Mouse (Mus musculus): ENCODE results near the gene Rnasek. TPM values are rescaled to one million over a fixed set of nuclear protein-coding genes. Genes with fewer than 3 reads are reported as not detected.

Rnasek gene
- polyA plus RNA-seq, 1 experiment from 2014 or later: 250 TPM

DNA sequence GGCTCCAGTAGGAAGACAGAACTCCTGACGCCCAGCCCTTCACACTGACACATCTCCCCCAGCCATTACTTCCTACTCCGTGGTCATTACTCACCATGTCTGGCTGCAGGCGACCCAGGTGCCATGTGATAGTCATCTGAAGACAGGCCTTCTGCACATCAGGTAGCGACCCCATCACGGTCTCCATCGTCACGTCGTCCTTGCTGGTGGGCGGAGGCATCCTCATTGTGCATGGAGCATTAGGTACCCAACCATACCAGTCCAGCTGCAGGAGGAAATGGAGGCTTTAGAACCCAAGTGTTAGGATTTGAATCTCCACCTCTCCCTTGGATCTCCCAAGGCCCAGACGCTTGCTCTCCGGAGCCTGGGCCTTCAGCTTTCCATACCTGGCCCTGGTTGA lies 2.9 kb upstream of the Rnasek start:
- no peaks in the 10 kb centered on the region for H3K36me3 ChIP-seq (ENCODE audit: control insufficient read depth, insufficient read depth, low read length)
- H3K4me1 ChIP-seq (replicated peaks; ENCODE audit: control insufficient read depth, insufficient read depth, low read length): peaks cover 9% of the 10 kb centered on the region
- no peaks in the 10 kb centered on the region for H3K9me3 ChIP-seq (ENCODE audit: control insufficient read depth, low read length)
- H3K27me3 ChIP-seq (ENCODE audit: control insufficient read depth, insufficient read depth, low read depth, low read length): no peaks in the 10 kb centered on the region
- no peak overlapping the region for H3K27ac ChIP-seq (ENCODE audit: low read length)
- WGBS: 64% methylated on average over 11 of the region's 11 CpGs
- no peak overlapping the region for H3K4me2 ChIP-seq (ENCODE audit: low read depth, low read length)
- no peak overlapping the region for H3K4me3 ChIP-seq (ENCODE audit: low read length)
- no peak overlapping the region for H3K9ac ChIP-seq (ENCODE audit: low read length)
- no peak for ATAC-seq (ENCODE audit: low read depth)

GRCm38 (mm10) chr11:70238591-70239440 lies 826 bp downstream of the Rnasek start:
- Histone ChIP-seq H3K27ac (ENCODE audit: low read length) (peak overlapping the region; percentile 89), H3K27me3 (ENCODE audit: control insufficient read depth, insufficient read depth, low read depth, low read length) (no peaks in the 10 kb centered on the region), H3K4me2 (ENCODE audit: low read depth, low read length) (peak overlapping the region; percentile 91), H3K9ac (ENCODE audit: low read length) (peak overlapping the region; percentile 98), H3K4me1 (replicated peaks; ENCODE audit: control insufficient read depth, insufficient read depth, low read length) (peaks cover 26% of the 10 kb centered on the region), H3K36me3 (ENCODE audit: control insufficient read depth, insufficient read depth, low read length) (peaks cover 11% of the 10 kb centered on the region), H3K4me3 (ENCODE audit: low read length) (peak overlapping the region; percentile 100), H3K9me3 (ENCODE audit: control insufficient read depth, low read length) (no peaks in the 10 kb centered on the region)
- no peak for ATAC-seq (ENCODE audit: low read depth)
- 8% methylated on average over 23 of the region's 23 CpGs for WGBS

GRCm38 (mm10) chr11:70237457-70238167 lies 2.0 kb downstream of the Rnasek start, which contains the start of gene 0610010K14Rik:
0610010K14Rik (minus strand) TSS chr11:70237914.
- Histone ChIP-seq H3K9ac (ENCODE audit: low read length) (peak within 1 kb of the TSS; percentile 98), H3K4me2 (ENCODE audit: low read depth, low read length) (peak within 1 kb of the TSS; percentile 91), H3K36me3 (ENCODE audit: control insufficient read depth, insufficient read depth, low read length) (peaks cover 11% of the 10 kb centered on the region), H3K9me3 (ENCODE audit: control insufficient read depth, low read length) (no peaks in the 10 kb centered on the region), H3K27me3 (ENCODE audit: control insufficient read depth, insufficient read depth, low read depth, low read length) (no peaks in the 10 kb centered on the region), H3K27ac (ENCODE audit: low read length) (peak within 1 kb of the TSS; percentile 83), H3K4me3 (ENCODE audit: low read length) (peak within 1 kb of the TSS; percentile 100), H3K4me1 (replicated peaks; ENCODE audit: control insufficient read depth, insufficient read depth, low read length) (peaks cover 27% of the 10 kb centered on the region)
- WGBS: 0% methylated on average over 66 of the region's 70 CpGs
- peak; percentile 93 for ATAC-seq (ENCODE audit: low read depth)

DNA sequence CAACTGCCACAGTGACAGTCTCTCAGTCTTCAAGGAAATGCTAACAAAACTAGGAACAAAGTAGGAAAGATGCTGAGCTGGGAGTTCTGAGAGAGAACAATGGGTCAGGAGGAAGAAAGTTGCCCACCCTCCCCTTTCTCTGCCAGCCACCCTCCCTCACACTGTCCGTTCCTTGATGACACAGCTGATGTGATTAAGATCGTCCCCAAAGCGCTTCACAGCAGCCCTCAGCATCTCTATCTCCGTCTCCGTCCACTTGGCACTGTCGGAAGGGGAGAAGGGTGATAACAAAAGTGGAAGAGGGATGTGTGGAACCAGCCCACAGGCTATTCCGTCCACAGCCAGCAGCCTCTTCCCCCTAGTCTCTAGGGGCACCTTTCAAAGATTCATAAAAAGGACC lies 2.9 kb downstream of the Rnasek start:
- ATAC-seq (ENCODE audit: low read depth): no peak

DNA sequence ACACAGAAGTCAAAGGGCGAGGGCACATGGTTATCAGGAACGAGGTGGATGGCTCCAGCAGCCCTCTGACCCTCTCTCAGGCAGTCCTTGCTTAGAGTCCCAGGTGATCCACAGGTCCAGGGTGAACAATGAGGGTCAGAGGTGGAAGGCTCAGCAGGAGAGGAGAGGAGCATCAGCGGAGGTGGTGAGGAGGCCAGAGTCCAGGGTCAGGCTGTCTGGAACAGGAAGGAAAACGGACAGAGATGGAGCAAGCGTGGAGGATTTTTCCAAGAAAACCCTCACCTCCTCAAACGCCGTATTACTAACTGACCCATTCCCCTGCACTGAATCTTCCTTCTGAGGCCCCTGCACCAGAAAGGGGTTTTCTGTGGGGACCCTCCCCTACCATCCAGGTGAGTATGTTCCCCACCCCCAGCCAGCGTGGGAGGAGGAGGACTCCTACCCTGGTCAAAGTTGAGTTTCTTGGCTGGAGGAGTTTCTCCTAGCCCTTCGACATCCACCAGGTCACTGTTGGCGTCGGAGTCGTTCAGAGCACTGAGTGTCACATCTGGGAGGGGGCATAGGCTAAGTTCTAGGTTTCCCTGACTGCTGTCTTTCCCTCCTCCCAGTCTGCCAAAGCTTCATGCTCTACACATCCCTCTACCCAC lies 4.3 kb downstream of the Rnasek start:
- ATAC-seq (ENCODE audit: low read depth): no peak
- H3K27ac ChIP-seq (ENCODE audit: low read length): no peak overlapping the region
- peaks cover 11% of the 10 kb centered on the region for H3K36me3 ChIP-seq (ENCODE audit: control insufficient read depth, insufficient read depth, low read length)
- no peak overlapping the region for H3K4me2 ChIP-seq (ENCODE audit: low read depth, low read length)
- no peak overlapping the region for H3K9ac ChIP-seq (ENCODE audit: low read length)
- H3K27me3 ChIP-seq (ENCODE audit: control insufficient read depth, insufficient read depth, low read depth, low read length): no peaks in the 10 kb centered on the region
- peaks cover 24% of the 10 kb centered on the region for H3K4me1 ChIP-seq (replicated peaks; ENCODE audit: control insufficient read depth, insufficient read depth, low read length)
- no peaks in the 10 kb centered on the region for H3K9me3 ChIP-seq (ENCODE audit: control insufficient read depth, low read length)
- H3K4me3 ChIP-seq (ENCODE audit: low read length): no peak overlapping the region
- WGBS: 86% methylated on average over 12 of the region's 12 CpGs

More for the DNA sequence above, 2.9 kb downstream of the Rnasek start:
- Histone ChIP-seq H3K9me3 (ENCODE audit: control insufficient read depth, low read length) (no peaks in the 10 kb centered on the region), H3K36me3 (ENCODE audit: control insufficient read depth, insufficient read depth, low read length) (peaks cover 11% of the 10 kb centered on the region), H3K27me3 (ENCODE audit: control insufficient read depth, insufficient read depth, low read depth, low read length) (no peaks in the 10 kb centered on the region), H3K4me1 (replicated peaks; ENCODE audit: control insufficient read depth, insufficient read depth, low read length) (peaks cover 27% of the 10 kb centered on the region), H3K4me3 (ENCODE audit: low read length) (peak overlapping the region; percentile 100), H3K9ac (ENCODE audit: low read length) (peak overlapping the region; percentile 98), H3K27ac (ENCODE audit: low read length) (peak overlapping the region; percentile 83), H3K4me2 (ENCODE audit: low read depth, low read length) (peak overlapping the region; percentile 62)
- 17% methylated on average over 7 of the region's 7 CpGs for WGBS

DNA sequence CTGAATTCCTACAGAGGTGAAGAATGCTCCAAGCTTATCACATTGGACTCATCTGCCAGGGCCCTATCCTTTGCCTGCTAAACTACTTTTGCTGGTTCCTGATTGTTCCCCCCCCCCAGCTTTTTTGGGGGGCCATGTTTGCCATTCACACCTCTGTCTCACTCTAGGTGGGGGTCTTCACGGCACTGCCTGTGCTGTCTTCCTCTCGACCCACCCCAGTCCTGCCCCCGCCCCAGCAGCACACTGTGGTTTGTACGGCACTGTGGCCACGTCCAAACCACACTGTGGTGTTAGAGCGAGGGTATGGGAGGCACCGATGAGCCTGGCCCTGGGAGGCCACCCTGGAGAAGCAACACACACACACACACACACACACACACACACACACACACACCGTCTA lies 5.1 kb downstream of the Rnasek start:
- Histone ChIP-seq H3K36me3 (ENCODE audit: control insufficient read depth, insufficient read depth, low read length) (peaks cover 11% of the 10 kb centered on the region), H3K9me3 (ENCODE audit: control insufficient read depth, low read length) (no peaks in the 10 kb centered on the region), H3K4me3 (ENCODE audit: low read length) (peak overlapping the region; percentile 46; the same call in 1 of the 2 replicates), H3K27ac (ENCODE audit: low read length) (peak overlapping the region; percentile 66), H3K9ac (ENCODE audit: low read length) (peak overlapping the region; percentile 74), H3K4me1 (replicated peaks; ENCODE audit: control insufficient read depth, insufficient read depth, low read length) (peaks cover 30% of the 10 kb centered on the region), H3K4me2 (ENCODE audit: low read depth, low read length) (peak overlapping the region; percentile 54), H3K27me3 (ENCODE audit: control insufficient read depth, insufficient read depth, low read depth, low read length) (peaks cover 9% of the 10 kb centered on the region)
- 87% methylated on average over 8 of the region's 8 CpGs for WGBS
- ATAC-seq (ENCODE audit: low read depth): no peak

- Histone ChIP-seq H3K4me1 (replicated peaks; ENCODE audit: control insufficient read depth, insufficient read depth, low read length) (peaks cover 33% of the 10 kb centered on the region), H3K27me3 (ENCODE audit: control insufficient read depth, insufficient read depth, low read depth, low read length) (peaks cover 12% of the 10 kb centered on the region), H3K27ac (ENCODE audit: low read length) (peak overlapping the region; percentile 66), H3K4me2 (ENCODE audit: low read depth, low read length) (peak overlapping the region; percentile 54), H3K4me3 (ENCODE audit: low read length) (peak overlapping the region; percentile 46), H3K9me3 (ENCODE audit: control insufficient read depth, low read length) (no peaks in the 10 kb centered on the region), H3K9ac (ENCODE audit: low read length) (peak overlapping the region; percentile 74), H3K36me3 (ENCODE audit: control insufficient read depth, insufficient read depth, low read length) (peaks cover 11% of the 10 kb centered on the region)
- WGBS: 48% methylated on average over 5 of the region's 5 CpGs
- no peak for ATAC-seq (ENCODE audit: low read depth)
These were observed 5.6 kb downstream of the Rnasek start for GRCm38 (mm10) chr11:70234037-70234436.

- WGBS: 31% methylated on average over 8 of the region's 8 CpGs
- Histone ChIP-seq H3K4me3 (ENCODE audit: low read length) (peak overlapping the region; percentile 46), H3K9ac (ENCODE audit: low read length) (peak overlapping the region; percentile 74), H3K4me2 (ENCODE audit: low read depth, low read length) (peak overlapping the region; percentile 54), H3K27ac (ENCODE audit: low read length) (peak overlapping the region; percentile 66), H3K9me3 (ENCODE audit: control insufficient read depth, low read length) (no peaks in the 10 kb centered on the region), H3K4me1 (replicated peaks; ENCODE audit: control insufficient read depth, insufficient read depth, low read length) (peaks cover 33% of the 10 kb centered on the region), H3K36me3 (ENCODE audit: control insufficient read depth, insufficient read depth, low read length) (peaks cover 11% of the 10 kb centered on the region), H3K27me3 (ENCODE audit: control insufficient read depth, insufficient read depth, low read depth, low read length) (peaks cover 16% of the 10 kb centered on the region)
- no peak for ATAC-seq (ENCODE audit: low read depth)
These were observed 6.6 kb downstream of the Rnasek start for GRCm38 (mm10) chr11:70233016-70233415.

DNA sequence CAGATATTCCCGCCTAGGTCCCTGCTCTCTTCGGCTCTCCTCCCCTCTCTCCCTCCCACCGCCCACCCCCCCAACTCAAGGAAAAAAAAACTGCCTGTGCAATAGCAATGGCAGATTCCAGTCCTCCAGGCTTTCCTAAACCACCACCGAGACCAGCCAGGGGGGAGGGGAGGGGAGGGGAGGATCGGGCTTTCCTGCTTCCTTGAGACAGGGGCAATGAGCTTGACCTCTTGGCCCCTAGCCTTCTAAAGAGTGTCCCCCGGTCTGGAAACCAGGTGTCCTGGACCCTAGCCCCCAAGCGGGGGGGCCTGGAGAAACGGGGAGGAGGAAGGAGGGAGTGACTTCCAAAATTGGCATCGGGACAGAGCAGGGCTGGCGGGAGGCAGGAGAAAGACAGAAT lies 7.1 kb downstream of the Rnasek start:
- H3K4me1 ChIP-seq (replicated peaks; ENCODE audit: control insufficient read depth, insufficient read depth, low read length): peaks cover 37% of the 10 kb centered on the region
- H3K36me3 ChIP-seq (ENCODE audit: control insufficient read depth, insufficient read depth, low read length): peaks cover 11% of the 10 kb centered on the region
- H3K27me3 ChIP-seq (ENCODE audit: control insufficient read depth, insufficient read depth, low read depth, low read length): peaks cover 16% of the 10 kb centered on the region
- peak; percentile 6; the same call in 1 of the 2 replicates for ATAC-seq (ENCODE audit: low read depth)
- H3K4me2 ChIP-seq (ENCODE audit: low read depth, low read length): peak overlapping the region; percentile 54
- H3K9ac ChIP-seq (ENCODE audit: low read length): peak overlapping the region; percentile 74
- peak overlapping the region; percentile 66 for H3K27ac ChIP-seq (ENCODE audit: low read length)
- 6% methylated on average over 8 of the region's 10 CpGs for WGBS
- H3K4me3 ChIP-seq (ENCODE audit: low read length): peak overlapping the region; percentile 46
- H3K9me3 ChIP-seq (ENCODE audit: control insufficient read depth, low read length): no peaks in the 10 kb centered on the region

Measured in lung, embryonic 16.5 days (tissue).